Mouse (Mus musculus) gonadal fat pad, adult 2 months (tissue): ENCODE measurements around the gene Tmem119. TPM values are rescaled to one million over a fixed set of nuclear protein-coding genes. Genes with fewer than 3 reads are reported as not detected.
"Not testable (repeated sequence)": the region's sequence is repeated elsewhere in the genome, so short reads cannot be mapped to it uniquely, and the experiment has no call there.

Experiments
- DNase-seq: peaks from one replicate; pipeline ENCODE4 v3.0.0-alpha.2; 2012; ENCODE audit warnings: low read depth
- polyA plus RNA-seq: library from polyadenylated mRNA; depleted of rRNA; stranded (reverse); fragments of >200 nt; gene quantifications from 2 replicates; pipeline ENCODE4 v1.2.3, GENCODE M21; 2012

Tmem119 gene
- polyA plus RNA-seq, 1 experiment: 18.7 TPM

- no peak for DNase-seq
These were observed 15.4 kb upstream of the Tmem119 start for GRCm38 (mm10) chr5:113815638-113816152.

- no peak for DNase-seq
These were observed 14.7 kb upstream of the Tmem119 start for GRCm38 (mm10) chr5:113815041-113815389.

- DNase-seq: no peak
These were observed 14.1 kb upstream of the Tmem119 start for GRCm38 (mm10) chr5:113814111-113815040.

- DNase-seq: no peak
These were observed 13.3 kb upstream of the Tmem119 start for GRCm38 (mm10) chr5:113813608-113814007.

- no peak for DNase-seq
These were observed 12.3 kb upstream of the Tmem119 start for GRCm38 (mm10) chr5:113812638-113813037.

- DNase-seq: not testable (repeated sequence)
These were observed 11.6 kb upstream of the Tmem119 start for GRCm38 (mm10) chr5:113811824-113812420.

- no peak for DNase-seq
These were observed 9.8 kb upstream of the Tmem119 start for GRCm38 (mm10) chr5:113810111-113810510.

- DNase-seq: no peak
These were observed 7.9 kb upstream of the Tmem119 start for GRCm38 (mm10) chr5:113808177-113808576.

GRCm38 (mm10) chr5:113807712-113808111 is 7.4 kb upstream of the Tmem119 start:
- DNase-seq: no peak

GRCm38 (mm10) chr5:113806414-113806813 is 6.1 kb upstream of the Tmem119 start:
- no peak for DNase-seq

GRCm38 (mm10) chr5:113805301-113805700 is 5.0 kb upstream of the Tmem119 start:
- DNase-seq: no peak

GRCm38 (mm10) chr5:113804395-113804966 is 4.2 kb upstream of the Tmem119 start:
- no peak for DNase-seq

- DNase-seq: no peak
These were observed 625 bp downstream of the Tmem119 start for GRCm38 (mm10) chr5:113799691-113800090.

GRCm38 (mm10) chr5:113798525-113798924 is 1.8 kb downstream of the Tmem119 start:
- no peak for DNase-seq

GRCm38 (mm10) chr5:113797149-113797882 is 3.0 kb downstream of the Tmem119 start:
- DNase-seq: no peak

GRCm38 (mm10) chr5:113796401-113797148 is 3.7 kb downstream of the Tmem119 start:
- DNase-seq: no peak

- DNase-seq: no peak
These were observed 8.9 kb downstream of the Tmem119 start for GRCm38 (mm10) chr5:113791197-113792095.

- DNase-seq: no peak
These were observed 9.7 kb downstream of the Tmem119 start for GRCm38 (mm10) chr5:113790453-113791196.

- no peak for DNase-seq
These were observed 11.1 kb downstream of the Tmem119 start for GRCm38 (mm10) chr5:113789075-113789788.
